Mouse (Mus musculus) limb, embryonic 10.5 days (tissue): ENCODE data around the gene Tmem52. TPM values are rescaled to one million over a fixed set of nuclear protein-coding genes. Genes with fewer than 3 reads are reported as not detected.
"Not testable (repeated sequence)": the region's sequence is repeated elsewhere in the genome, so short reads cannot be mapped to it uniquely, and the experiment has no call there.

ENCODE experiments used
- DNase-seq: peaks from one replicate; pipeline ENCODE4 v3.0.0-alpha.2; 2017; ENCODE audit warnings: low spot score
- H3K27ac ChIP-seq: fragments of 300-500 bp; sonication (generic); 2 replicates; pipeline ENCODE4 v1.5.1; 2016; ENCODE audit warnings: mild to moderate bottlenecking
- H3K27me3 ChIP-seq: fragments of 300-500 bp; sonication (generic); 2 replicates; pipeline ENCODE4 v1.6.1; 2016; ENCODE audit warnings: low read depth, mild to moderate bottlenecking; ENCODE audit not compliant: poor library complexity, severe bottlenecking
- H3K36me3 ChIP-seq: fragments of 300-500 bp; sonication (generic); 2 replicates; pipeline ENCODE4 v1.6.1; 2016; ENCODE audit warnings: mild to moderate bottlenecking, moderate library complexity
- H3K4me1 ChIP-seq: fragments of 300-500 bp; sonication (generic); 2 replicates; pipeline ENCODE4 v1.6.1; 2016
- H3K4me3 ChIP-seq: fragments of 300-500 bp; sonication (generic); 2 replicates; pipeline ENCODE4 v1.5.1; 2016; ENCODE audit warnings: mild to moderate bottlenecking, moderate library complexity
- H3K9me3 ChIP-seq: fragments of 300-500 bp; sonication (generic); replicated peaks from 2 replicates; pipeline ENCODE4 v1.6.1; 2016; ENCODE audit warnings: mild to moderate bottlenecking
- WGBS: fragments of 180-500 bp; shearing (Covaris S2); methylation state at CpG from one replicate; pipeline ENCODE4 v1.1.7; 2016; 5-methylcytosine and 5-hydroxymethylcytosine counted together
- polyA plus RNA-seq: library from polyadenylated mRNA; unstranded; fragments of >200 nt; fragmentation: Nextera tagmentation; extraction: Ambion mirVana; gene quantifications from 2 replicates; pipeline ENCODE4 v1.2.1, GENCODE M21; 2016

Gene Tmem52
- polyA plus RNA-seq, 1 experiment from 2014 or later, result not detected

DNA sequence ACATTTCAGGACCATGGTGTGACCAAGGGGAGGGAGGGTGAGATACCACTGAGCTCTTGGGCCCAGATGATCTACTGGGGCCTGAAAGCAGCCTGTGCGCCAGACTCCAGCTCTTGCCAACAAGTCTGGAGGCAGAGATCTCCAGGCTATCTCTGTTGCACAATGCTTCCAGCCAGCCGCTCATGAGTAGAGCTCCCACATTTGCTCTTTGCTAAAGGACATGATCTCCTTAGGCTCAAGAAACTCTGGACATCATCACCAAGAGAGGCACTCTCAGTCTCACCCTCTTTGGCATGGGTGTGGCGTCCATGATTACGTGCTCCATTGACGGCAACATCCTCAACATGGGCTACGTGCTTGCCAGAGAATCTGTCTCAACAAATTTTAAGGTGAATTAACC, 5.3 kb upstream of the Tmem52 start:
- H3K27me3 ChIP-seq, result peaks cover 28% of the 10 kb centered on the region

DNA sequence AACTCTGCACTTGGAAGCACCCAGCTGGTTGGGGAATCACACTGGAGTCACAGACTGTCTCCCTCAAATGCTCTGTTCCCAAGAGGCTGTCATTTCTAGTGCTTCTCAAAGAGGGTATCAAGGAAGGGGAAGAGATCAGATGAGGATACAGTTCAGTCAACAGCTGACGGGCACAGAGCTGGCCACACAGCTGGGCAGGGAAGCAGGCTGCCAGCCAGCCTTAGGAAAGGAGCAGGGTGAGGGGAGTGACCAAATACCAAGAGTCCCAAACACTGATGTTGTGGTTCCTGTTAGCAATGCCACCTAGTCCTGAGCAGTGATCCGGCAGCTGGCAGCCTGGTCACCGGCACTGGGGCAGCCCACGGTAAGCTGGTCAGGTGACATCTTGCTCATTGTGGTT, 4.9 kb upstream of the Tmem52 start:
- Histone ChIP-seq H3K27ac (no peak overlapping the region), H3K4me1 (peaks cover 4% of the 10 kb centered on the region), H3K27me3 (peaks cover 32% of the 10 kb centered on the region), H3K9me3 (no peaks in the 10 kb centered on the region), H3K36me3 (no peaks in the 10 kb centered on the region), H3K4me3 (no peak overlapping the region)
- DNase-seq, result no peak
- WGBS, result 87% methylated on average over 4 of the region's 4 CpGs

More for the DNA sequence above, 5.3 kb upstream of the Tmem52 start:
- no peak for DNase-seq
- Histone ChIP-seq H3K36me3 (no peaks in the 10 kb centered on the region), H3K27ac (no peak overlapping the region), H3K9me3 (no peaks in the 10 kb centered on the region), H3K4me1 (no peaks in the 10 kb centered on the region), H3K4me3 (no peak overlapping the region)
- 91% methylated on average over 6 of the region's 6 CpGs for WGBS

DNA sequence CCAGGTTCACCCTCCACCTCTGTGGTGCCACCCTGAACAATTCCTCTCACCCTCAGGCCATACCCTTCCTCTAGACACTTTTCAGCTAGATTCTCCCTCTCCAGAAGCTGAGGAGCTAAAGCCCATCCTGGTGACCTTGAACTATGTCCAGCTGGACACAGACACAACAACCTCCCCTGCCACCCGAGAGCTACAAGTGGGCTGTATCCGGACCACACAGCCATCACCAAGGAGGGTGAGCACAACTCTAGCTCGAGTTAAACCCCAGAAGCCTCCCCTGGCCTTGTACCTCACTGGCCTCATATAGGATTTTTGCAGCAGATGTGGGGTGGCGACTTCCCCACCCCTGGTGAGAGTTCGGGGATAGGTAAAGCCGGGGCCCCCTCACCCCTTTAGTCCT, 3.3 kb upstream of the Tmem52 start:
- DNase-seq, result no peak
- H3K27ac ChIP-seq, result no peak overlapping the region
- no peaks in the 10 kb centered on the region for H3K9me3 ChIP-seq
- H3K4me1 ChIP-seq, result peaks cover 10% of the 10 kb centered on the region
- no peaks in the 10 kb centered on the region for H3K36me3 ChIP-seq
- WGBS, result 85% methylated on average over 6 of the region's 6 CpGs
- no peak overlapping the region for H3K4me3 ChIP-seq
- peaks cover 42% of the 10 kb centered on the region for H3K27me3 ChIP-seq

DNA sequence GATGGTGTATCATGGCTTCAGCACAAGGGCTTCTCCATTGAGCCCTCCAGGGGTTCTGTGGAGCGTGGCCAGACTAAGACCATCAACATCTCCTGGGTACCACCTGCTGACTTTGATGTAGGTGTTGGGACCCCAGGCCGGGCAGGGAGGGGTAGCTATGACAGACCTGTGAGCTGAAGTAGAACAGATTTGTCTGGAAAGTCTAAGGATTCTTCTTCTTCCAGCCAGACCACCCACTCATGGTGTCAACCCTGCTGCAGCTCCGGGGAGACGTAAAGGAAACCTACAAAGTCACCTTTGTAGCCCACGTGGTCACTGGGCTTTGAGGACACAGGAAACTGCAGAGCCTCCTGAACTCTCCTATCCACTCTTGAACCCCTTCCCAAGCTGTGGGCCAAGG, 2.8 kb upstream of the Tmem52 start:
- Histone ChIP-seq H3K27me3 (peaks cover 47% of the 10 kb centered on the region), H3K4me3 (no peak overlapping the region), H3K4me1 (peaks cover 10% of the 10 kb centered on the region), H3K27ac (no peak overlapping the region), H3K9me3 (no peaks in the 10 kb centered on the region), H3K36me3 (no peaks in the 10 kb centered on the region)
- no peak for DNase-seq
- WGBS, result 87% methylated on average over 5 of the region's 5 CpGs

DNA sequence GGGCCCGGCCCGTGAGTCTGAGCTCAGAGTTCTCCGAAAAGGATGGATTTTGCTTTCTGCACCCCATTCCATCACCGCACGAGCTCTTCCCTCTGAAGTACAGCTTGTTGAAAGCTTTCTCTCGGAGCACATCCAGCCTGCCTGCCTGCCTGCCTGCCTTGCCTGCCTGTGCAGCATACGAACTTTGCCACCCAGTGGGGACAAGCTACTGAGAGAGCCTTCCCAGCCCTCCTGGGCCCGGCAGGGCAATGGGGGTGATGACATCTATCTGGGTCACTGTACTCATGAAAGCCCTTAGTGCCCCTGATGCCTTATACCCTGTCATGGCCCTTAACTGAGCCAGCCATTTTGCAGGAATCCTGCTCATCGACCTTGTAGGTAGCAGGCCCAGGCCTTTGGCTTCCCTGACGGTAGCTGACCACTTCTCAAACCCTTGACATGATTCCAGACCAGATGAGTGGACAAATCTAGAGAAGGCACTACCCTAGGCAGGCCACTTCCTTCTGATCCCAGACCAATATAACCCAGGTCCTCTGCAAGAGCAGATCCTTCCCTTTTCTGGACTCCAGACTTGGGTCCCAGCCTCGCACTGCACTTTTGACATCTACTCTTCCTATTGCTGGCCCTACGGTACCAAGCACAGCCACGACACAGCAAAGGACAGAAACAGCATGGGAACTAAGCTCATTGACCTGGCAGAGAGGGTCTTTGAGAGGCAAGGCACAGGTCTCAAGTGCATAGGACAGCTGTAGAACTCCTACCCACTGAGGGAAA, 1.5 kb upstream of the Tmem52 start:
- no peaks in the 10 kb centered on the region for H3K36me3 ChIP-seq
- H3K4me3 ChIP-seq, result no peak overlapping the region
- WGBS, result 82% methylated on average over 13 of the region's 13 CpGs
- H3K27me3 ChIP-seq, result peaks cover 48% of the 10 kb centered on the region
- DNase-seq, result no peak
- H3K27ac ChIP-seq, result no peak overlapping the region
- peaks cover 10% of the 10 kb centered on the region for H3K4me1 ChIP-seq
- H3K9me3 ChIP-seq, result no peaks in the 10 kb centered on the region

DNA sequence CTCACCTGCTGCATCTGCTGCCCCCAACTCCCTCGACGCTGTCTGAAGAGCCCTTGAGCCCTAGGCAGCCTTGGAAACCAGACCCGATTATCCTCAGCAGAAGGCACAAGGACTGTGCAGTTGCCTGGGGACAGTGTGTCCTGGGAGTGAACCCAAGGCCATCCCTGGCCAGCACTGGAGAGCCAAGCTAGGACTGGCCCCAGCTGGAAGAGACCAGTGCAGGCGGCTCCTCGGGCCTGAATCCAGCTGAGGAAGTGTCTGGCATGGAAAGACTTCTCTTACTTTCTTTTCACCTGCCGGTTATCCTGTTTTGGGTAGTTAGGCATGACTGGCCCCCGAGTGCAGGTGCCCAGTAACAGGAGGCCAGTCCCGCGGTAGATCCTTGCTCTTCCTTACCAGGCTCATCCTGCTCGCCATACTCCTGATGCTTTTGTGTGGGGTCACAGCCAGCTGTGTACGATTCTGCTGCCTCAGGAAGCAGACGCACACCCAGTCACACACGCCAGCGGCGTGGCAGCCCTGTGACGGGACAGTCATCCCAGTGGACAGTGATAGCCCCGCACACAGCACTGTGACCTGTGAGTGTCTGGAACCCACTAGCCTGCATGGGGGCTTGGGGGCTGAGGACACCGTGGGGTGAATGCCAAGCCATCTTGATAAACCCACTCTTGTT, 812 bp downstream of the Tmem52 start:
- Histone ChIP-seq H3K36me3 (no peaks in the 10 kb centered on the region), H3K27me3 (peaks cover 51% of the 10 kb centered on the region), H3K4me1 (peaks cover 10% of the 10 kb centered on the region), H3K9me3 (no peaks in the 10 kb centered on the region), H3K4me3 (no peak overlapping the region), H3K27ac (no peak overlapping the region)
- 83% methylated on average over 18 of the region's 18 CpGs for WGBS
- no peak for DNase-seq

DNA sequence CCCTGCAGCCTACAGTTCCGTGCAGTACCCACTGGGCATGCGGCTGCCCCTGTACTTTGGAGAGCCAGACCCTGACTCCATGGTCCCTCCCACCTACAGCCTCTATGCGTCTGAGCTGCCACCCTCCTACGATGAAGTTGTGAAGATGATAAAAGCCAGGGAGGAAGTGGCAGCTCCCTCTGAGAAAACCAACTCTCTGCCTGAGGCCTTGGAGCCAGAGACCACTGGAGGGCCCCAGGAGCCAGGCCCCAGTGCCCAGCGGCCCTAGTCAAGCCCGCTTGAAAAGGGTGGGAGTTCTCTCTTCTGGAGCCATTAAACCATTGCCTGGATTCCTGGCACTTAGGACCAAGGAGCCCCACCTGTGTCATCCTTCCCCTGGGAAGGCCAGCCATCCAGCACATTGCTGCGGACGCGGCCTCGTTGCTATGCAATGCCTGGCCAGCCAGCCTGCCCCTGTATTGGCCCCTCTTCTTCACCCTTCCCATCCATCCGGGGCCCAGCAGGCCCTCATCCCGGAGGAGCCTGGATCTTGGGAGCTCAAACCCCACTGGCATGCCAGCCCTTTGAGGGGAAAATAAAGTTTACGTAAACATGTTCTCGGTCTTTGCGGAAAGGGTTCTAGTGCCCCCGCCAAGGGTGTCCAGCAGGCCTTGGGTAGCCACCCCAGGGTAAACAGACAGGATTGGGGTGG, 1.5 kb downstream of the Tmem52 start:
- no peak overlapping the region for H3K27ac ChIP-seq
- peaks cover 10% of the 10 kb centered on the region for H3K4me1 ChIP-seq
- 78% methylated on average over 16 of the region's 16 CpGs for WGBS
- H3K36me3 ChIP-seq, result no peaks in the 10 kb centered on the region
- H3K4me3 ChIP-seq, result no peak overlapping the region
- peaks cover 51% of the 10 kb centered on the region for H3K27me3 ChIP-seq
- no peak for DNase-seq
- H3K9me3 ChIP-seq, result no peaks in the 10 kb centered on the region

DNA sequence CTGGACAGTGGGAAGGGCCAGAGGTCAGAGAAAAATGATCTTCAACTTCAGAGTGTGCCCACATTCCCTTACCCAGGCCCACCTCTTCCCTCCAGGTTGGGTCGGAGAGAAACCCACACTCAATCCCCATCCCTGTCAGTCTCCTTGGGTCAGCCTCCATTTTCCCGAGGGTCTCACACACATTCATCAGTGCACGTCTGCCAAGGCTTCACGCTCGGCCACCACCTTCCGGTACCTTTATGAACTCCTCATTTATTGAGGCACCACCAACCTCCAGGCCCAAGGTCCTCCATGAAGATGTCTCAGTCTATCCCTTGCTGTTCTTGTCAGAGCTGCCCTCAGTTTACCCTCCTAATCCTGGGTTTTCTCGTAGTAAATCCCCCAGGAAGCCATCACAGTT, 2.1 kb downstream of the Tmem52 start:
- H3K27me3 ChIP-seq, result peaks cover 51% of the 10 kb centered on the region
- no peak overlapping the region for H3K4me3 ChIP-seq
- H3K27ac ChIP-seq, result no peak overlapping the region
- H3K9me3 ChIP-seq, result no peaks in the 10 kb centered on the region
- peaks cover 10% of the 10 kb centered on the region for H3K4me1 ChIP-seq
- 89% methylated on average over 7 of the region's 7 CpGs for WGBS
- no peak for DNase-seq
- H3K36me3 ChIP-seq, result no peaks in the 10 kb centered on the region

DNA sequence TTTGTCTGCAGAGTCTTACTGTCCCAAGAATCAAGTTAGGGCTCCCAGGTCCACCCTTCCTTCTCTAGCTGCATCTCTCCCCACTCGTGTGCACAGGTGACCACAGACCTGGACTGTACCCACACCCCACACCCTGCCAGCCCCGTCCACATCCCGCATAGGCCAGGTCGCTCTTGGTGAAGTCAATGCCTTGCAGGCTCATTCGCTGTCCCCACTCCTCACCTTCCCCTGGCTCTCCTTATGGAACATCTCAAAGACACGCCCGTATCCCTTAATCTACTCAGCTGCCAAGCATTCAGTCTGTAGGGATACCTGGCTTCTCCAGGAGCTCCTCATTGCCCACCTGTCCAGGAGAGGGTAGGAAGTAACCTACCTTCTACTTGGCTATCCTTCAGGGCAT, 2.5 kb downstream of the Tmem52 start:
- peaks cover 51% of the 10 kb centered on the region for H3K27me3 ChIP-seq
- H3K27ac ChIP-seq, result no peak overlapping the region
- peaks cover 10% of the 10 kb centered on the region for H3K4me1 ChIP-seq
- WGBS, result 85% methylated on average over 7 of the region's 7 CpGs
- no peak overlapping the region for H3K4me3 ChIP-seq
- no peak for DNase-seq
- no peaks in the 10 kb centered on the region for H3K9me3 ChIP-seq
- no peaks in the 10 kb centered on the region for H3K36me3 ChIP-seq

DNA sequence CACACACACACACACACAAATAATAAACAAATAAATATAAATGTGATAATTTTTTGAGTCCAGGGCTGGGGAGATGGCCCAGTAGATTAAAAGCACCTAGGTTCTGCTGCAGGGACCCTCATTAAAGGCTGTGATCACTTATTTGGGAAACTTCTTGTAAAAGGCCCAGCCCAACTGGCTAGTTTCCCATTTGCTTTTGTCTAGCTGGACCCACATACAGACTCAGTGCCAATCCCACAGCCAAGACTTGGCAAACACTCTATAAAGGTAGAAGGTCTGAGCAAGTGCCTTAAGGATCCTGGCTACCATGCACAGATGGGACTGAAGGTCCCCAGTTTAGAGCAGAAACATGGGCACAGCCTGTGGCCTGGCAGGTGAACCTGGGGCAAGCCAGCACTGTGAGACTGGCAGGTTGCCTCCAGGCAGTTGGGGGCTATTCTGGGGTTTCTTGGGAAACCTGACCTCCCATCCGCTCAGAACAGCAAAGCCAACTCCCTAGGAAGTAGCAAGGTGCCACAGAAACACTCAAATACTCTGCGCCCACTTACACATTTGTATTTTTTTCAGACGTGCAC, 3.9 kb downstream of the Tmem52 start:
- Histone ChIP-seq H3K27ac (no peak overlapping the region), H3K27me3 (peaks cover 44% of the 10 kb centered on the region), H3K4me3 (no peak overlapping the region), H3K36me3 (no peaks in the 10 kb centered on the region), H3K9me3 (no peaks in the 10 kb centered on the region), H3K4me1 (peaks cover 10% of the 10 kb centered on the region)
- DNase-seq, result no peak
- whole genome bisulfite sequencing, result 78% methylated on average over 3 of the region's 3 CpGs

DNA sequence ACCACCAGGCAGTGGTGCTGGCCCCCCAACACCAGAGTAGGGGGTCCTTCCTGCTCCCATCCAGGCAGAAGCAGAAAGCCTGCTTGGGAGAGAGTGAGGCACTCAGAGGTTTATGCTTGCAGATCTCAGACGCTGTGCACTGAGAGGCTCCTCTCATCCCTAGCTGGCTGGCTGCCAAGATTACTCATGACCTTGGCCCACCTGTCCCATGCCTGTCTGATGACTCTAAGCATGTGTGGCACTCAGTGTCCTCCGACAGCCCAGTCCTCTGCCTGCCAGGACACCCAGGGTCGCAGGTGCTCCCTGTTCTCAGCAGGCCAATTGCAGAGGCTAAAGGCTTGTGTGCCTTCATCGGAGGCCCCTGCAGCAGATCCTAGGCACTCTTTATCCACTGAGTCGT, 4.4 kb downstream of the Tmem52 start:
- Histone ChIP-seq H3K4me1 (peaks cover 10% of the 10 kb centered on the region), H3K36me3 (no peaks in the 10 kb centered on the region), H3K27me3 (peaks cover 39% of the 10 kb centered on the region), H3K4me3 (no peak overlapping the region), H3K9me3 (no peaks in the 10 kb centered on the region), H3K27ac (no peak overlapping the region)
- WGBS, result 82% methylated on average over 5 of the region's 5 CpGs
- no peak for DNase-seq

DNA sequence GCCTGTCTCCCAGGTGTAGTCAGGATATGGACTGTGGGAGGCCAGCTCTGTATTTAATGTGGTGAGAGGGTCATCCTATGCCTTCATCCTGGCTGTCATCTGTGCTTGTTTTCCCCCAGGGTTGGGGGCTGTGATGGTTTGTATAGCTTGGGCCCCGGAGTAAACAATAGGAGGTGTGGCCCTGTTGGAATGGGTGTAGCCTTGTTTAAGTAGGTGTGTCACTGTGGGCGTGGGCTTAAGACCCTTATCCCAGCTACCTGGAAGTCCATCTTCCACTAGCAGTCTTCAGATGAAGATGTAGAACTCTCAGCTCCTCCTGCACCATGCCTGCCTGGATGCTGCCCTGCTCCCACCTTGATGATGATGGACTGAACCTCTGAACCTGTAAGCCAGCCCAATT, 4.9 kb downstream of the Tmem52 start:
- DNase-seq, H3K4me1 ChIP-seq, H3K36me3 ChIP-seq, H3K27ac ChIP-seq, H3K4me3 ChIP-seq, H3K9me3 ChIP-seq: not testable (repeated sequence)
- WGBS, result 60% methylated on average over 2 of the region's 2 CpGs
- H3K27me3 ChIP-seq, result peaks cover 35% of the 10 kb centered on the region
